Mouse (Mus musculus) cerebellum, adult 2 months (tissue): ENCODE data around the gene Lgals3bp. TPM values are rescaled to one million over a fixed set of nuclear protein-coding genes. Genes with fewer than 3 reads are reported as not detected.

Experiments
- DNase-seq, 2 experiments: peaks; one replicate each; pipeline ENCODE4 v3.0.0; 2021
- H3K27ac ChIP-seq: fragments of 200-500 bp; 2 replicates; pipeline ENCODE4 v1.5.1; 2012; ENCODE audit warnings: low read length, control low read depth, inconsistent platforms; ENCODE audit not compliant: insufficient read depth
- H3K27me3 ChIP-seq: fragments of 200-500 bp; 2 replicates; pipeline ENCODE4 v1.6.1; 2012; ENCODE audit warnings: inconsistent platforms, mild to moderate bottlenecking, low read length, moderate library complexity; ENCODE audit not compliant: control insufficient read depth, insufficient read depth
- H3K4me1 ChIP-seq: fragments of 200-500 bp; 2 replicates; pipeline ENCODE4 v1.6.1; 2011; ENCODE audit warnings: low read length; ENCODE audit not compliant: control insufficient read depth, insufficient read depth
- H3K4me3 ChIP-seq: fragments of 200-500 bp; replicated peaks from 2 replicates; pipeline ENCODE3; 2011; ENCODE audit warnings: mild to moderate bottlenecking, low read depth, low read length, control low read depth; ENCODE audit not compliant: insufficient read depth
- CTCF ChIP-seq: fragments of 200-500 bp; IDR thresholded peaks from 2 replicates; pipeline ENCODE4 v1.5.1; 2011; ENCODE audit warnings: low read depth, mild to moderate bottlenecking, control low read depth, low read length, moderate library complexity, borderline replicate concordance; ENCODE audit not compliant: insufficient read depth
- POLR2A ChIP-seq: fragments of 200-500 bp; IDR thresholded peaks from 2 replicates; pipeline ENCODE4 v1.6.1; 2011; ENCODE audit warnings: low read length, control low read depth, borderline replicate concordance; ENCODE audit not compliant: insufficient read depth
- WGBS: fragments of 180-500 bp; shearing (Covaris S2); methylation state at CpG from one replicate; pipeline ENCODE4 v1.1.7; 2018; 5-methylcytosine and 5-hydroxymethylcytosine counted together
- polyA plus RNA-seq: library from polyadenylated mRNA; depleted of rRNA; stranded (reverse); fragments of >200 nt; gene quantifications from 2 replicates; pipeline ENCODE4 v1.2.3, GENCODE M21; 2012

The Lgals3bp gene
- polyA plus RNA-seq, 1 experiment, result 24.9 TPM

DNA sequence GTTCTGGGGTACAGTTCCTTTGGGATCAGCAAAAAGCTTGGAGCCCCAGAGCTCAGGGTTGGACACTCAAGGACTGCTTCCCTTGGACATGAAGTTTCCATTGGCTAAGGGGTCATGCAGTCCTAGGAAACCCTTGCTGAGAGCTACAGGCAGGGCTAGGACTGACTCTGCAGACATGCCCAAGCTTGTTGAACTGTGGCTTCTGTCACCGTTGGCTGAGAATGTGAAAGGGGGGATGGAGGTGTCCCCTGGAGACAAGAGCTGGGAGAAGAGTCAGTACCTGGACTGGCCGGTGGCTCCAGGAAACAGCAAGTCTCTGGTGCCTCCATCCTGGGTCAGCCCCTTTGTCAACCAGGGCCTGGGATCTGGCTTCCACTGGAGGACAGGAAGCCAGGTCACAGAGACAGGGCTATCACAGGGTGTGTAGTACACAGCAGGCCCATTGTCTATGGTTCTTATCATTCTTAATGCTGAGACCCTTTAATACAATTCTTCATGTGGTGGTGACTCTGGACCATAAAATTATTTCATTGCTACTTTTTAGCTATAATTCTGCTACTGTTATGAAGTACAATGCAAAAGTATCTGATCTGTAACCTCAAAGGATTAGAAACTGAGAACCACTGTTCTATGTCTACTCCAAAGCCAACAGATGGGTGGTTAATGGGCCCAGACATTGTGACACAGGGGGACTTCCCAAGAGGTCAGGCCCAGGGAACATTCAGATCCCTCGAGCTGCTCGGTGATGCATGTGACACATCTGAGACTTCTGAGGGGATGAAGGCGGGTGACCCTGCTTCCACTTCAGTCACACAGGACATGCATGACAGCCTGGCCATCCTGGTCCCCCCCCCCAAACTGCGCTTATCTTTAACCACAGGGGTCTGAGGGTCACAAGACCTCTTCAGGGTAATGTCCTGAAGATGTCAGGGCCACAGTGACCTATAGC lies 2.3 kb upstream of the Lgals3bp start:
- TF ChIP-seq POLR2A (no peak), CTCF (no peak)
- H3K27me3 ChIP-seq, result no peaks in the 10 kb centered on the region
- DNase-seq, result peak in 1 of 2 experiments; percentile 13
- peaks cover 31% of the 10 kb centered on the region for H3K4me1 ChIP-seq
- 72% methylated on average over 6 of the region's 6 CpGs for WGBS
- no peak overlapping the region for H3K4me3 ChIP-seq
- H3K27ac ChIP-seq, result no peak overlapping the region

DNA sequence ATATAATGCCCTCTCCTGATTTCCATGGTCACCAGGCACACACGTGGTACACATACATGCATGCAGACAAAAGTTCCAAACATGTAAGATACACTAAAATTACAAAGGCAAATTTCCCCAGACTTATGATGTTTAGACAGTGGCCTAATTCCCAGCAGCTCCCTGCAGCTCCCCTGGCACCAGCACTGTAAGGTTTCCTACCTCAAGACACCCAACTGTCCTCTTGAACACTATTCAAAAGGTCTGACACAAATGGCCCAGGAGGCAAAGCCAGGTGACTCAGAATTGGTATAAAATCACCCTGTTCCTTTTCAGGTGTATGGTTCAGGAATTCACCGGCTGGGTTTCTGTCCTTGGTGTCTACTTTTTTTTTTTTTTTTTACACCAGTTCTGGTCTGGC lies 1.3 kb upstream of the Lgals3bp start:
- Histone ChIP-seq H3K4me3 (no peak overlapping the region), H3K4me1 (peaks cover 31% of the 10 kb centered on the region), H3K27ac (no peak overlapping the region), H3K27me3 (no peaks in the 10 kb centered on the region)
- peak; percentile 33 to 63 for DNase-seq
- WGBS, result 50% methylated on average over 2 of the region's 2 CpGs
- TF ChIP-seq CTCF (no peak), POLR2A (no peak)

DNA sequence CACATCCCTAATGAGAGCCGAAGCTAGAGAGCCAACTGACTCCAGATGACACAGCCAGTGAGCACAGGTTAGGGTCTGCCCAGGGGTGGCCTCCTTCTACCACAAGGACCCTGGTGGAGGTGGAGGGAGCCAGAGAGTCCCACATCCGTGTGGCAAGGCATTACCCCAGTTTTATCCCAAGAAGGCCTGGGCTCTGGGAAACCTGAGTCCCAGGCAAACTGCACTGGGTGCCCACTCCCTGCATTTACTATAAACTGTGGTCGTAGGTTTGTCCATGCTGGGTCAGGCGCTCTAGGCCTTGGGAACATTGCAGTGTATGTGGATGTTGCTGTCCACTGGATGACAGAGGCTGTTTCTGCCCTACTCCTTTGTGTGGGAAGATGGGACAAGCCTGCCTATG lies 697 bp downstream of the Lgals3bp start:
- Histone ChIP-seq H3K4me1 (peaks cover 31% of the 10 kb centered on the region), H3K4me3 (no peak overlapping the region), H3K27ac (peak overlapping the region; percentile 35; the same call in 1 of the 2 replicates), H3K27me3 (no peaks in the 10 kb centered on the region)
- WGBS, result 92% methylated on average over 4 of the region's 4 CpGs
- TF ChIP-seq POLR2A (no peak), CTCF (no peak)
- no peak for DNase-seq

DNA sequence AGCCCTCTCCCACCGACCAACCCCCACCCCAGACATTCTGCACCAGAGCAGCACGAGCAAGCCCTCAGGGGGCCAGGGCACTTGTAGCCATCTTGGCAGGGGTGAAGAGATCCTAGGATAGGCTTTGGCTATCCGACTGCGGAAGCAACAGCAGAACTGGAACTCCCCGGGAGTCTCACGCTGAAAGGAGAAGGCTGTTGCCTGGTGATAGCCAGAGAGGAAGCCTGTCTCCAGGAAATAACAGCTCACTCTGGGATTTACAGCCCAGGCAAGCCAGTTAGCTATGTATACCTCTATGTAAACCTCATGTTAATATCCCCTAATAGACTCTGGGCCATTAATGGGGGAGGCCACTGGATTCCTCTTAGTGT lies 1.3 kb downstream of the Lgals3bp start:
- WGBS, result 40% methylated on average over 6 of the region's 6 CpGs
- peak in 1 of 2 experiments; percentile 16 for DNase-seq
- H3K27ac ChIP-seq, result no peak overlapping the region
- H3K4me1 ChIP-seq, result peaks cover 31% of the 10 kb centered on the region
- H3K4me3 ChIP-seq, result no peak overlapping the region
- H3K27me3 ChIP-seq, result no peaks in the 10 kb centered on the region
- TF ChIP-seq CTCF (no peak), POLR2A (no peak)

DNA sequence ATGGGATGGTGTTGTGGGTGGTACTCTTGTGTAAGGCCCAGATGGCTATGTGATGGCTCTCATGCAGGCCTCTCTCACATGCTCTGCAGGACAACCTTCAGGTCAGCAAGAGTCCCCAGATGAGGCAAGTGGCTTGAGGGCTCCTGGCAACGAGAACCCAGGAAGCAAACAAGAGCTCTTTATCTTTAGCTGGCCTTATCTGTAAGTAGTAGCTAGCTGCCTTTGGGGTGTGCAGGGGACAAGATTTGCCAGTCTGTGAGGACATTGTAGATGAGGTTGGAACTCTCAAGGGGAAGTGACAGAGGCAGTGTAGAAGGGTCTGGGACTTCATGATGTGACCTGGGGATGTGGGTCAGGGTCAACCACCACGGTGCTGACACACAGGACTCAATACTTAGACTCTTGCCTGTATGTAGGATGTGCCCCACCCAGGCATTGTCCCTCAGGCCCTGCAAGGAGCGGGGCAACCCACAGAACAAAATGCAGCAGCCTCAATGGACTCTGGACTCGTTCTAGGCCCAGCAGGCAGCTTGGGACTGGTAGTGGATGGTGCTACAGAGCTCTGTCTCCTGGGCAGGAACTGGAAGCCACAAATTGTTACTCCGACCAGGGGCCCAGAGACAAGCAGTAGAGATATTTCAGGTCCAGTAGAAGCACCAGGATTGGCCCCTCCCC lies 1.9 kb downstream of the Lgals3bp start:
- TF ChIP-seq CTCF (no peak), POLR2A (no peak)
- Histone ChIP-seq H3K4me1 (peaks cover 31% of the 10 kb centered on the region), H3K4me3 (no peak overlapping the region), H3K27ac (no peak overlapping the region), H3K27me3 (no peaks in the 10 kb centered on the region)
- DNase-seq, result no peak
- 91% methylated on average over 5 of the region's 5 CpGs for WGBS

DNA sequence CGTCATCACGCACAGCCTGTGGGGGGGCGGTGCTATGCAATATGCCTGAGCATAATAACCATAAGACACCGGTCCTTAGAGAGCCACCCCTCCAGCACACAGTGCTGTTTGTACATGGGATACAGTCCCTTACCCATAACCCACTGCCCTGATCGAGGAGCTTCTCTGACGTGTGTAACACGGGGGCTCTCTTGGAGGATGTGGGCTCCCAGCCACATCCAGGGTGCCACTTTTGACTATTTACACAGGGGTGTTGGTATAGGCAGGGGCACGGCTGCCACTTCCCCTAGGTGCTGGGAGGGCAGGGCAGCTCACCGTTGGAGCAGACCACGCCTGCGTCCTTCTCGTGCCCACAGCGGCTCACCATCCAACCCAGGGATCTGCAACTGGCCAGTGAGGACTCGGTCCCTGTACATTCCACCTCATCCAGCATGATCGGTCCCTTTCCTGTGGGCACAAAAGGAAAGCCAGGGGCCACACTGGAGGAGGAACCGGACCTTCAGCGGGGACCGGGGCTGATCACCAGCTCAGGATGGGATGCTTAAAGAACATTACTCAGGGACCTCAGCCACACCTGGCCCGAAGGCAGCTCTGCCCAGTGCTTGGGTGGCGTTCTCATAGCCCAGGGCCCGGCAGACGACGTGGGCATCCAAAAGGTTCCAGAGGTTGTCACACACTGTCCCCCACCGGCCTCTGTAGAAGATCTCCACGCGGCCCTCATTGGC lies 3.9 kb downstream of the Lgals3bp start:
- TF ChIP-seq POLR2A, result no peak
- no peak for TF ChIP-seq CTCF
- 94% methylated on average over 26 of the region's 26 CpGs for WGBS

DNA sequence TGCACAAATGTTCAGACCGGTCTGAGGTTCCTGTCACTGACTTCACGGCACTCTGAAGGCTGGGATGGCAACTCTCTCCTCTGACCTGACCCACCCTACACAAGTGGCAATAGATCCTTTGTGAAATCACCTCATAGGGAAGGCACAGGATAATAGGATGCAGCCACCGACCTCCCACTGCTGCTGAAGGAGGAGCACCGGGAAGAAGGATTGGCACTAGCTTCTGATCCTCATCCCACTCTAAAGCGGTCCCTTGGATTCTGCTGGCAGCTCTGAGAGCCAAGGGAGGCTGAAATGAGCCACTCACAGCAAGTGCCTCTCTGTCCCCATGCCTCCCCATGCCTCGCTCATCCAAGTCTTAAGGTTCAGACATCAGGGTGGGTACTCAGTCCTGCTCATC lies 7.4 kb downstream of the Lgals3bp start:
- 46% methylated on average over 6 of the region's 6 CpGs for WGBS
- Histone ChIP-seq H3K27ac (no peak overlapping the region), H3K4me3 (no peak overlapping the region), H3K4me1 (peaks cover 18% of the 10 kb centered on the region), H3K27me3 (no peaks in the 10 kb centered on the region)
- no peak for TF ChIP-seq CTCF
- no peak for TF ChIP-seq POLR2A
- peak in 1 of 2 experiments; percentile 6 for DNase-seq

More for the DNA sequence above, 3.9 kb downstream of the Lgals3bp start:
- DNase-seq, result peak; percentile 1 to 10
- Histone ChIP-seq H3K27me3 (no peaks in the 10 kb centered on the region), H3K4me1 (peaks cover 38% of the 10 kb centered on the region), H3K27ac (no peak overlapping the region), H3K4me3 (no peak overlapping the region)
